Mouse (Mus musculus) lung, postnatal 0 days (tissue): Measurements from ENCODE around the gene Ubc.
"Not testable (repeated sequence)": the region's sequence is repeated elsewhere in the genome, so short reads cannot be mapped to it uniquely, and the experiment has no call there.

Experiments
- CTCF ChIP-seq: IDR thresholded peaks from 2 replicates; pipeline ENCODE4 v1.5.1; 2016; ENCODE audit warnings: antibody characterized with exemption, mild to moderate bottlenecking
- EP300 ChIP-seq: IDR thresholded peaks from 2 replicates; pipeline ENCODE4 v1.6.1; 2016; ENCODE audit warnings: antibody characterized with exemption, mild to moderate bottlenecking, control low read depth

DNA sequence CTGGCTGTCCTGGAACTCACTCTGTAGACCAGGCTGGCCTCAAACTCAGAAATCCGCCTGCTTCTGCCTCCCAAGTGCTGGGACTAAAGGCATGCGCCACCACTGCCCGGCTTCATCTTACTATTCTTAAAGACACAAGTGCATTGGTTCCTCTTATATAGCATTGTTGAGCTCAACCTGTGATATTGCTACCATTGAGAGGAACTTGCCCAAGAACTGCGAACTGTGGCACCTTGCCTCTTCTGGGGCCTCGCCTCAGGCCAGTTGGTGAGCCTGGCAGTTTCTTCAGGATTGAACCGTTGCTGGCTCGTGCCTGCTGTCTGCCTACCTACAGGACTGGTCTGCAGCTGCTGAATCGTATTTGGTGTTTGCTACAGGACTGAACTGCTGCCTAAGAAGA is 22.5 kb upstream of the Ubc start:
- not testable (repeated sequence) for TF ChIP-seq CTCF, EP300
